Mouse (Mus musculus): ENCODE measurements around the gene Hydin. TPM values are rescaled to one million over a fixed set of nuclear protein-coding genes. Genes with fewer than 3 reads are reported as not detected.

The Hydin gene
- polyA plus RNA-seq, 1 experiment from 2014 or later, result 0.34 TPM

DNA sequence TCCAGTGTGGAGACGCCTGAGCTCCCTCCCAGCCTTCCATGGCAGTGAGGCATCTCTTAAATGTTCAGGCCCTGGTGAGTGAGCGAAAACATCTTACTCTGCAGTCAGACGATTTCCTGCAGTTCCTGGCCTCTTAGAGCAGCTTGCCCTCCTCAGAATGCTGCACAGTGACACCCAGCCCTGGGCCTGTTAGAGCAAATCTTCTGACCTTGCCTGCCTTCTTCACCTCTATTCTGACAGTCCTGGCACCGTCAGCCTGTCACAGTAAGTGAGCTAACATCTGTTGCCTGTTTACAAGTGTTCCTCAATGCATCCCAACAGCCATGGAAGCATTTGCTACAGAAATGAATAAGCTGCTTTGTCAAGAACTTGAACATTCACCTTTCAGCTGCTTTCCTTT lies 376.4 kb downstream of the Hydin start:
- no peaks in the 10 kb centered on the region for H3K4me1 ChIP-seq
- H3K9ac ChIP-seq, result no peak overlapping the region
- H3K4me3 ChIP-seq, result no peak overlapping the region
- WGBS, result 54% methylated on average over 4 of the region's 4 CpGs
- no peaks in the 10 kb centered on the region for H3K27me3 ChIP-seq
- no peak overlapping the region for H3K4me2 ChIP-seq
- H3K9me3 ChIP-seq, result no peaks in the 10 kb centered on the region
- no peak overlapping the region for H3K27ac ChIP-seq
- peak; percentile 91 for ATAC-seq (ENCODE audit: borderline replicate concordance, extremely low read depth, low FRiP score, low TSS enrichment)
- H3K36me3 ChIP-seq, result peaks cover 10% of the 10 kb centered on the region; the same call in 1 of the 2 replicates

- no peak for ATAC-seq (ENCODE audit: borderline replicate concordance, extremely low read depth, low FRiP score, low TSS enrichment)
- Histone ChIP-seq H3K36me3 (0 out of 2 replicates have a peak, but pooled peaks cover 5% of the 10 kb centered on the region), H3K27me3 (no peaks in the 10 kb centered on the region), H3K4me3 (no peak overlapping the region), H3K9me3 (no peaks in the 10 kb centered on the region), H3K4me1 (no peaks in the 10 kb centered on the region), H3K9ac (no peak overlapping the region), H3K27ac (no peak overlapping the region), H3K4me2 (no peak overlapping the region)
- 62% methylated on average over 4 of the region's 4 CpGs for WGBS
Observed at GRCm38 (mm10) chr8:110644422-110644821, 377.6 kb downstream of the Hydin start.

DNA sequence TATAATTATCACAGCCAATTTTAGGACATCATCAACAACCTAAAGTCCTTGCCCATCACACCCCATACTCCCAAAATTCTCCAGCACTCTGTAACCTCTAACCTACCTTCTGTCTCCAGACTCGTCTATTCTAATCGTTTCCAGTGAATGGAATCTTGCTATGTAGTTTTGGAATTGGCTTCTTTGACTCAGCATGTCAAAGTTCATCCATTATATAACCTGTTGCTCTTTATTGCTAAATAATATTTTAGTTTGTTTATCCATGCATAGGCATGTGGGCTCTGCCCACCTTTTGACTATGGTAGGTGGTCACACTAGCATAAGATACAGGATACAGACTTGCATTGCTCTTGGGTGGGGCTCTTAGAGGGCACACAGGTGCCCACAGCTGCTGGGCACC lies 378.1 kb downstream of the Hydin start:
- no peak overlapping the region for H3K27ac ChIP-seq
- H3K4me1 ChIP-seq, result no peaks in the 10 kb centered on the region
- 87% methylated on average over 2 of the region's 2 CpGs for WGBS
- H3K9ac ChIP-seq, result no peak overlapping the region
- H3K27me3 ChIP-seq, result no peaks in the 10 kb centered on the region
- ATAC-seq (ENCODE audit: borderline replicate concordance, extremely low read depth, low FRiP score, low TSS enrichment), result no peak
- H3K9me3 ChIP-seq, result no peaks in the 10 kb centered on the region
- H3K4me2 ChIP-seq, result no peak overlapping the region
- H3K36me3 ChIP-seq, result 0 out of 2 replicates have a peak, but pooled peaks cover 5% of the 10 kb centered on the region
- no peak overlapping the region for H3K4me3 ChIP-seq

- H3K27ac ChIP-seq, result no peak overlapping the region
- H3K9ac ChIP-seq, result no peak overlapping the region
- no peak overlapping the region for H3K4me2 ChIP-seq
- H3K36me3 ChIP-seq, result 0 out of 2 replicates have a peak, but pooled peaks cover 5% of the 10 kb centered on the region
- ATAC-seq (ENCODE audit: borderline replicate concordance, extremely low read depth, low FRiP score, low TSS enrichment), result no peak
- H3K27me3 ChIP-seq, result no peaks in the 10 kb centered on the region
- H3K9me3 ChIP-seq, result no peaks in the 10 kb centered on the region
- 90% methylated on average over 3 of the region's 3 CpGs for WGBS
- H3K4me1 ChIP-seq, result no peaks in the 10 kb centered on the region
- no peak overlapping the region for H3K4me3 ChIP-seq
Observed at GRCm38 (mm10) chr8:110645340-110645739, 378.6 kb downstream of the Hydin start.

- 34% methylated on average over 6 of the region's 6 CpGs for WGBS
- peak; percentile 57; the same call in 1 of the 2 replicates for ATAC-seq (ENCODE audit: borderline replicate concordance, extremely low read depth, low FRiP score, low TSS enrichment)
- H3K9ac ChIP-seq, result no peak overlapping the region
Observed at GRCm38 (mm10) chr8:110646064-110646463, 379.3 kb downstream of the Hydin start.

GRCm38 (mm10) chr8:110648577-110648976 lies 381.8 kb downstream of the Hydin start:
- Histone ChIP-seq H3K4me2 (no peak overlapping the region), H3K9ac (no peak overlapping the region), H3K4me3 (no peak overlapping the region), H3K4me1 (no peaks in the 10 kb centered on the region), H3K27ac (no peak overlapping the region), H3K27me3 (no peaks in the 10 kb centered on the region), H3K36me3 (0 out of 2 replicates have a peak, but pooled peaks cover 5% of the 10 kb centered on the region), H3K9me3 (no peaks in the 10 kb centered on the region)
- WGBS, result 77% methylated on average over 3 of the region's 3 CpGs
- ATAC-seq (ENCODE audit: borderline replicate concordance, extremely low read depth, low FRiP score, low TSS enrichment), result no peak

More at GRCm38 (mm10) chr8:110646064-110646463, 379.3 kb downstream of the Hydin start:
- Histone ChIP-seq H3K9me3 (no peaks in the 10 kb centered on the region), H3K36me3 (0 out of 2 replicates have a peak, but pooled peaks cover 5% of the 10 kb centered on the region), H3K4me3 (no peak overlapping the region), H3K27me3 (no peaks in the 10 kb centered on the region), H3K4me1 (no peaks in the 10 kb centered on the region), H3K27ac (no peak overlapping the region), H3K4me2 (no peak overlapping the region)

DNA sequence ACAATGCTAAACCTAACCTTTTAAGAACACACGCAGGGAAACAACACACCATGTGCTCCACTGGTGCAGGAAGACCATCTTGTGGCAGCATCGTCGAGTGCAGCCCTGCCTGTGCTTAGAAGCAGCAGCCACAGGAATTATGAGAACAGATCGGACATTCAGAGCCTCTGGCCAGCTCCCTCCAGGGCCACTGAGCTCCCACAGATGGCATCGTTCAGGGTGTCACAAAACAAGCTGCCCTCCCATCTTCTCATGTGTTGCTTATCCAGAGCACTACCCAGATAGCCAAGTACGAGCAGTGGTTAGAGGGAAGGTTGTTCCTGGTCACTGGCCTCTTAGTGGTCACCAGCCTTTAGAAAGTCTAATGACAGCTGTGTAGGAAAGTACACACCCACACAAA lies 382.5 kb downstream of the Hydin start:
- WGBS, result 83% methylated on average over 6 of the region's 6 CpGs
- ATAC-seq (ENCODE audit: borderline replicate concordance, extremely low read depth, low FRiP score, low TSS enrichment), result no peak

DNA sequence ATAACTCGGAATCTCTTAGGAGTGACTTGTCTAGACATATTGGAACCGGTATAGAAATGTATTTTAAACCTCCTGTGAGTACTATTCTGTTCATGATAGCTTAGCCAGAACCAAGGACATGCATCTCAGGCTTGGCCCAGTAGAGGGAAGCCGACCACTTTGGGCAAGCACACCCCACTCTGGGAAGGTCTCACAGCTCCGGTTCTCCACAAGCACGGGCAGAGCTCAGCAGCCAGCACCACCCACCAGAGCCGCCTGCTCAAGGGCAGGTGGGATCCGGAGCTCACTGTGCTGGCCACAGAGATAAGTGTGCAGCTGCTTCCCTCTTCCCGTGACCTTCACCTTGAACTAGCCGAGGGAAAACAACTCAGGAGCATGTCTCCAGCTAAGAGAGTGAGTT lies 384.1 kb downstream of the Hydin start:
- no peak overlapping the region for H3K9ac ChIP-seq
- H3K27ac ChIP-seq, result no peak overlapping the region
- H3K27me3 ChIP-seq, result no peaks in the 10 kb centered on the region
- no peaks in the 10 kb centered on the region for H3K4me1 ChIP-seq
- H3K9me3 ChIP-seq, result no peaks in the 10 kb centered on the region
- 66% methylated on average over 9 of the region's 9 CpGs for WGBS
- ATAC-seq (ENCODE audit: borderline replicate concordance, extremely low read depth, low FRiP score, low TSS enrichment), result 0 out of 2 replicates have a peak, but pooled peaks have one; percentile 23
- 0 out of 2 replicates have a peak, but pooled peaks cover under 1% of the 10 kb centered on the region for H3K36me3 ChIP-seq
- H3K4me2 ChIP-seq, result no peak overlapping the region
- no peak overlapping the region for H3K4me3 ChIP-seq

More for the DNA sequence above, 382.5 kb downstream of the Hydin start:
- Histone ChIP-seq H3K9me3 (no peaks in the 10 kb centered on the region), H3K9ac (no peak overlapping the region), H3K4me1 (no peaks in the 10 kb centered on the region), H3K27me3 (no peaks in the 10 kb centered on the region), H3K4me3 (no peak overlapping the region), H3K27ac (no peak overlapping the region), H3K4me2 (no peak overlapping the region), H3K36me3 (0 out of 2 replicates have a peak, but pooled peaks cover 5% of the 10 kb centered on the region)

GRCm38 (mm10) chr8:110651847-110652246 lies 385.1 kb downstream of the Hydin start:
- 70% methylated on average over 4 of the region's 4 CpGs for WGBS
- H3K4me1 ChIP-seq, result no peaks in the 10 kb centered on the region
- H3K27ac ChIP-seq, result no peak overlapping the region
- H3K4me3 ChIP-seq, result no peak overlapping the region
- H3K9ac ChIP-seq, result no peak overlapping the region
- H3K9me3 ChIP-seq, result no peaks in the 10 kb centered on the region
- H3K36me3 ChIP-seq, result no peaks in the 10 kb centered on the region
- no peak overlapping the region for H3K4me2 ChIP-seq
- H3K27me3 ChIP-seq, result no peaks in the 10 kb centered on the region
- ATAC-seq (ENCODE audit: borderline replicate concordance, extremely low read depth, low FRiP score, low TSS enrichment), result no peak

- WGBS, result 87% methylated on average over 9 of the region's 9 CpGs
- Histone ChIP-seq H3K27ac (no peak overlapping the region), H3K4me2 (no peak overlapping the region), H3K9ac (no peak overlapping the region), H3K36me3 (no peaks in the 10 kb centered on the region), H3K9me3 (no peaks in the 10 kb centered on the region), H3K27me3 (no peaks in the 10 kb centered on the region), H3K4me1 (no peaks in the 10 kb centered on the region), H3K4me3 (no peak overlapping the region)
- no peak for ATAC-seq (ENCODE audit: borderline replicate concordance, extremely low read depth, low FRiP score, low TSS enrichment)
Observed at GRCm38 (mm10) chr8:110654075-110655060, 387.6 kb downstream of the Hydin start.

GRCm38 (mm10) chr8:110655827-110656226 lies 389.1 kb downstream of the Hydin start:
- H3K4me2 ChIP-seq, result no peak overlapping the region
- H3K4me3 ChIP-seq, result no peak overlapping the region
- H3K36me3 ChIP-seq, result 0 out of 2 replicates have a peak, but pooled peaks cover 2% of the 10 kb centered on the region
- WGBS, result 78% methylated on average over 1 of the region's 1 CpGs
- no peak overlapping the region for H3K27ac ChIP-seq
- no peaks in the 10 kb centered on the region for H3K27me3 ChIP-seq
- H3K9me3 ChIP-seq, result no peaks in the 10 kb centered on the region
- no peaks in the 10 kb centered on the region for H3K4me1 ChIP-seq
- no peak for ATAC-seq (ENCODE audit: borderline replicate concordance, extremely low read depth, low FRiP score, low TSS enrichment)
- no peak overlapping the region for H3K9ac ChIP-seq

- no peak for ATAC-seq (ENCODE audit: borderline replicate concordance, extremely low read depth, low FRiP score, low TSS enrichment)
- WGBS, result 55% methylated on average over 2 of the region's 2 CpGs
- no peak overlapping the region for H3K4me3 ChIP-seq
- no peaks in the 10 kb centered on the region for H3K27me3 ChIP-seq
- H3K4me1 ChIP-seq, result no peaks in the 10 kb centered on the region
- 0 out of 2 replicates have a peak, but pooled peaks cover 5% of the 10 kb centered on the region for H3K36me3 ChIP-seq
- no peak overlapping the region for H3K9ac ChIP-seq
- no peak overlapping the region for H3K27ac ChIP-seq
- no peaks in the 10 kb centered on the region for H3K9me3 ChIP-seq
- H3K4me2 ChIP-seq, result no peak overlapping the region
Observed at GRCm38 (mm10) chr8:110657661-110658060, 390.9 kb downstream of the Hydin start.

All from lung, embryonic 15.5 days (tissue).